Mouse (Mus musculus) MEL (cell line): ENCODE results near the gene Gm47429. TPM values are rescaled to one million over a fixed set of nuclear protein-coding genes. Genes with fewer than 3 reads are reported as not detected.

ENCODE experiments used
- DNase-seq: peaks from one replicate; pipeline ENCODE4 v3.0.0; 2011; ENCODE audit warnings: low read depth, low spot score
- H3K27ac ChIP-seq: 2 replicates; pipeline ENCODE4 v1.5.1; 2012; ENCODE audit warnings: low read depth, mild to moderate bottlenecking, control low read depth, low read length, moderate library complexity; ENCODE audit not compliant: control insufficient read depth
- H3K27me3 ChIP-seq, 2 experiments: fragments of 150-350 bp in 1 of 2; sonication (generic) in 1 of 2; 2 replicates each; pipeline ENCODE4 v1.6.1; 2012; ENCODE audit warnings: low read length in 2 of 2, mild to moderate bottlenecking in 2 of 2, improper control_type of control experiment in 1 of 2, moderate library complexity in 1 of 2; ENCODE audit not compliant: insufficient read depth in 2 of 2, control insufficient read depth in 1 of 2
- H3K36me3 ChIP-seq, 2 experiments: 2 replicates each; pipeline ENCODE4 v1.6.1; 2012 to 2014; ENCODE audit warnings: low read length in 2 of 2, improper control_type of control experiment in 1 of 2, inconsistent platforms in 1 of 2, mild to moderate bottlenecking in 1 of 2; ENCODE audit not compliant: insufficient read depth in 2 of 2, control insufficient read depth in 1 of 2
- H3K4me1 ChIP-seq, 2 experiments: fragments of 150-350 bp in 1 of 2; sonication (generic) in 1 of 2; 2 replicates each; pipeline ENCODE4 v1.6.1; 2012; ENCODE audit warnings: low read length in 2 of 2, improper control_type of control experiment in 1 of 2, mild to moderate bottlenecking in 1 of 2; ENCODE audit not compliant: insufficient read depth in 2 of 2, control insufficient read depth in 1 of 2
- H3K4me3 ChIP-seq, 2 experiments: fragments of 150-350 bp in 1 of 2; sonication (generic) in 1 of 2; 2 replicates each; pipeline ENCODE4 v1.5.1; 2012; ENCODE audit warnings: low read depth in 2 of 2, low read length in 2 of 2, mild to moderate bottlenecking in 2 of 2, moderate library complexity in 2 of 2, control low read depth in 1 of 2, improper control_type of control experiment in 1 of 2; ENCODE audit not compliant: control insufficient read depth in 1 of 2, insufficient read depth in 1 of 2
- H3K79me2 ChIP-seq: 2 replicates; pipeline ENCODE4 v1.6.1; 2012; ENCODE audit warnings: mild to moderate bottlenecking, low read length, moderate library complexity; ENCODE audit not compliant: control insufficient read depth, poor library complexity, insufficient read depth
- H3K9ac ChIP-seq: 2 replicates; pipeline ENCODE4 v1.6.1; 2012; ENCODE audit warnings: low read depth, mild to moderate bottlenecking, control low read depth, low read length, moderate library complexity; ENCODE audit not compliant: control insufficient read depth, poor library complexity, severe bottlenecking
- H3K9me3 ChIP-seq: fragments of 150-350 bp; sonication (generic); replicated peaks from 2 replicates; pipeline ENCODE4 v1.6.1; 2012; ENCODE audit warnings: mild to moderate bottlenecking, low read length, improper control_type of control experiment, moderate library complexity; ENCODE audit not compliant: insufficient read depth
- CTCF ChIP-seq, 3 experiments: IDR thresholded peaks in 2 of 3; conservative IDR thresholded peaks in 1 of 3; 2 replicates each; pipeline ENCODE4 v1.5.1; 2011 to 2012; ENCODE audit warnings: low read length in 3 of 3, low read depth in 2 of 3, mild to moderate bottlenecking in 2 of 3, improper control_type of control experiment in 1 of 3, inconsistent platforms in 1 of 3, mixed read lengths in 1 of 3, moderate library complexity in 1 of 3; ENCODE audit not compliant: control insufficient read depth in 1 of 3, insufficient read depth in 1 of 3, poor library complexity in 1 of 3, severe bottlenecking in 1 of 3
- GABPA ChIP-seq: IDR thresholded peaks from 2 replicates; pipeline ENCODE4 v1.6.1; 2012; ENCODE audit warnings: low read depth, mild to moderate bottlenecking, inconsistent platforms, low read length, improper control_type of control experiment, moderate library complexity
- MEF2A ChIP-seq: IDR thresholded peaks from 2 replicates; pipeline ENCODE4 v1.6.1; 2014; ENCODE audit warnings: low read depth, mild to moderate bottlenecking, inconsistent platforms, low read length, improper control_type of control experiment; ENCODE audit not compliant: poor library complexity, insufficient replicate concordance, severe bottlenecking; ENCODE audit errors: extremely low read depth
- polyA plus RNA-seq, 2 experiments: library from polyadenylated mRNA; stranded (reverse) in 1 of 2; unstranded in 1 of 2; fragments of >175 nt in 1 of 2; fragments of >200 nt in 1 of 2; gene quantifications; 2 replicates each; pipeline versions ENCODE4 v1.2.1 to v1.2.4; 2012; ENCODE audit warnings: low replicate concordance in 2 of 2, low read depth in 1 of 2; ENCODE audit not compliant: insufficient read length in 2 of 2, insufficient read depth in 1 of 2, missing spikeins in 1 of 2
- total RNA-seq: library from RNA; depleted of rRNA; stranded (reverse); fragments of 300-350 nt; gene quantifications from 2 replicates; pipeline ENCODE4 v1.2.3, GENCODE M21; 2012; rRNA removed

Gene Gm47429
- total and polyA plus RNA-seq, 3 experiments, result not detected

DNA sequence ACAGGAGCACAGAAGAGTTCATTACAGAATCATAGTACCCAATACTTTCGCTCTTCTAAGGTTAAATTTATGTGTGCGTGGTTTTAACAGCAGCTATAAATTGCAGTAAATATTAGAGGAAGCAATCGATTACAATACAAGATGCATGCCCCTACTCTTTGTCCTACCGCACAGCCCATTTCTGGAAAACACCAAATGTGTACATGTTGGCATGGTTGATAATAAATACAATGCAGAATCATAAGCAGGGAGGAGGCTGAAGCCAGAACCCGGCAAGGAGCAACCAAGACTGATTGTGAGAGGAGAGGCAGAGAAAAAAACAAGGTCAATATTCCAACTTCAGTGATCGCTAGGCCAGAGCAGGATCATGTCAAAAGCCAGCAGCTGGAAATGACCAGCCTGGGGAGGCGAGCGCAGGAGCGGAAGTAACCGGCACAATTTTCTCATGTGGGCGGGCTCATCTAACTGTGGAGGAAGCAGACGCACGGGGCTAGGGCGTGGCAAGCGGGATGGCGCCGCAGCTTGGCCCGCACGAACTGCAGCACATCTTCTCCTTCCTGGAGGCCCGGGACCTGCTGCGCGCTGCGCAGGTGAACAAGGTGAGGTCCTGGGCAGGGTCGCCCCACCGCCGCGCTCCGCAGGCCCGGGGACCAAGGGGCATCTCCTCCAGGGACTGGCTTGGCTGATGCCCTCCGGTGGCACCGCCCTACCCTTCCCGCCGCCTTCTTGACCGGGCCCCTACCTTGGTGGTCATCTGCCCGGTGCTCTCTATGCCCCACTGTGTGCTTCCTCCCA, 26.1 kb downstream of the Gm47429 start, which contains the start of gene Fbxw17:
TSS of gene Fbxw17 (plus strand) at position 476 of the 795 bp plus-strand sequence.
- no peaks in the 10 kb centered on the region for H3K36me3 ChIP-seq
- DNase-seq, result no peak
- no peak within 1 kb of the TSS for H3K9ac ChIP-seq
- no peak for TF ChIP-seq GABPA
- no peak for TF ChIP-seq CTCF (IDR thresholded peaks at IDR 0.05 in 2 of 3, conservative IDR thresholded peaks at IDR 0.05 in 1 of 3; ENCODE audit: control insufficient read depth in 1 of 3, insufficient read depth in 1 of 3, low read depth in 2 of 3, low read length in 3 of 3, poor library complexity in 1 of 3, severe bottlenecking in 1 of 3)
- no peak for TF ChIP-seq MEF2A
- no peak within 1 kb of the TSS for H3K4me3 ChIP-seq
- H3K79me2 ChIP-seq, result no peaks in the 10 kb centered on the region
- no peaks in the 10 kb centered on the region for H3K4me1 ChIP-seq
- no peak within 1 kb of the TSS for H3K27ac ChIP-seq
- no peaks in the 10 kb centered on the region for H3K27me3 ChIP-seq
- H3K9me3 ChIP-seq, result no peaks in the 10 kb centered on the region

Other genes with a start within 250 kb of the Gm47429 start
- not detected in 2 replicates for gene Gm906, start 193.6 kb downstream of the Gm47429 start, total RNA-seq
- gene Gm906, start 193.6 kb downstream of the Gm47429 start, polyA plus RNA-seq, result not detected
- not detected in 2 replicates for gene Fbxw17, start 26.0 kb downstream of the Gm47429 start, total RNA-seq
- gene Fbxw17, start 26.0 kb downstream of the Gm47429 start, polyA plus RNA-seq, result not detected
- not detected in 2 replicates for gene Nutm2, start 23.4 kb upstream of the Gm47429 start, total RNA-seq
- not detected for gene Nutm2, start 23.4 kb upstream of the Gm47429 start, polyA plus RNA-seq
- not detected in 2 replicates for gene Gm904, start 199.3 kb upstream of the Gm47429 start, total RNA-seq
- gene Gm904, start 199.3 kb upstream of the Gm47429 start, polyA plus RNA-seq, result not detected